Mouse (Mus musculus) MEL (cell line): ENCODE data around the gene Ptk7. TPM values are rescaled to one million over a fixed set of nuclear protein-coding genes. Genes with fewer than 3 reads are reported as not detected.
A peak's percentile ranks its signal among the peaks of the same experiment; 100 is the strongest.

Experiments used
- DNase-seq: peaks from one replicate; pipeline ENCODE4 v3.0.0; 2011; ENCODE audit warnings: low read depth, low spot score
- H3K27ac ChIP-seq: 2 replicates; pipeline ENCODE4 v1.5.1; 2012; ENCODE audit warnings: low read depth, mild to moderate bottlenecking, control low read depth, low read length, moderate library complexity; ENCODE audit not compliant: control insufficient read depth
- H3K27me3 ChIP-seq, 2 experiments: fragments of 150-350 bp in 1 of 2; sonication (generic) in 1 of 2; 2 replicates each; pipeline ENCODE4 v1.6.1; 2012; ENCODE audit warnings: low read length in 2 of 2, mild to moderate bottlenecking in 2 of 2, improper control_type of control experiment in 1 of 2, moderate library complexity in 1 of 2; ENCODE audit not compliant: insufficient read depth in 2 of 2, control insufficient read depth in 1 of 2
- H3K36me3 ChIP-seq, 2 experiments: 2 replicates each; pipeline ENCODE4 v1.6.1; 2012 to 2014; ENCODE audit warnings: low read length in 2 of 2, improper control_type of control experiment in 1 of 2, inconsistent platforms in 1 of 2, mild to moderate bottlenecking in 1 of 2; ENCODE audit not compliant: insufficient read depth in 2 of 2, control insufficient read depth in 1 of 2
- H3K4me1 ChIP-seq, 2 experiments: fragments of 150-350 bp in 1 of 2; sonication (generic) in 1 of 2; 2 replicates each; pipeline ENCODE4 v1.6.1; 2012; ENCODE audit warnings: low read length in 2 of 2, improper control_type of control experiment in 1 of 2, mild to moderate bottlenecking in 1 of 2; ENCODE audit not compliant: insufficient read depth in 2 of 2, control insufficient read depth in 1 of 2
- H3K4me3 ChIP-seq, 2 experiments: fragments of 150-350 bp in 1 of 2; sonication (generic) in 1 of 2; 2 replicates each; pipeline ENCODE4 v1.5.1; 2012; ENCODE audit warnings: low read depth in 2 of 2, low read length in 2 of 2, mild to moderate bottlenecking in 2 of 2, moderate library complexity in 2 of 2, control low read depth in 1 of 2, improper control_type of control experiment in 1 of 2; ENCODE audit not compliant: control insufficient read depth in 1 of 2, insufficient read depth in 1 of 2
- H3K79me2 ChIP-seq: 2 replicates; pipeline ENCODE4 v1.6.1; 2012; ENCODE audit warnings: mild to moderate bottlenecking, low read length, moderate library complexity; ENCODE audit not compliant: control insufficient read depth, poor library complexity, insufficient read depth
- H3K9ac ChIP-seq: 2 replicates; pipeline ENCODE4 v1.6.1; 2012; ENCODE audit warnings: low read depth, mild to moderate bottlenecking, control low read depth, low read length, moderate library complexity; ENCODE audit not compliant: control insufficient read depth, poor library complexity, severe bottlenecking
- H3K9me3 ChIP-seq: fragments of 150-350 bp; sonication (generic); replicated peaks from 2 replicates; pipeline ENCODE4 v1.6.1; 2012; ENCODE audit warnings: mild to moderate bottlenecking, low read length, improper control_type of control experiment, moderate library complexity; ENCODE audit not compliant: insufficient read depth
- BHLHE40 ChIP-seq: IDR thresholded peaks from 2 replicates; pipeline ENCODE4 v1.6.1; 2012; ENCODE audit warnings: low read depth, mild to moderate bottlenecking, inconsistent platforms, low read length, improper control_type of control experiment, borderline replicate concordance
- CHD1 ChIP-seq: IDR thresholded peaks from 2 replicates; pipeline ENCODE4 v1.6.1; 2012; ENCODE audit warnings: low read depth, mild to moderate bottlenecking, inconsistent platforms, low read length, improper control_type of control experiment
- CHD2 ChIP-seq: IDR thresholded peaks from 2 replicates; pipeline ENCODE4 v1.6.1; 2011; ENCODE audit warnings: low read length, improper control_type of control experiment
- EP300 ChIP-seq, 2 experiments: IDR thresholded peaks; 2 replicates each; pipeline ENCODE4 v1.6.1; 2011; ENCODE audit warnings: improper control_type of control experiment in 2 of 2, low read length in 2 of 2, low read depth in 1 of 2, mild to moderate bottlenecking in 1 of 2
- GABPA ChIP-seq: IDR thresholded peaks from 2 replicates; pipeline ENCODE4 v1.6.1; 2012; ENCODE audit warnings: low read depth, mild to moderate bottlenecking, inconsistent platforms, low read length, improper control_type of control experiment, moderate library complexity
- GATA1 ChIP-seq: IDR thresholded peaks from 2 replicates; pipeline ENCODE4 v1.6.1; 2011; ENCODE audit warnings: low read depth, low read length, improper control_type of control experiment
- MAFK ChIP-seq: IDR thresholded peaks from 2 replicates; pipeline ENCODE4 v1.6.1; 2011; ENCODE audit warnings: low read depth, mild to moderate bottlenecking, low read length, improper control_type of control experiment, borderline replicate concordance
- MAZ ChIP-seq: IDR thresholded peaks from 2 replicates; pipeline ENCODE4 v1.6.1; 2012; ENCODE audit warnings: low read depth, mild to moderate bottlenecking, inconsistent platforms, low read length, improper control_type of control experiment
- MYB ChIP-seq: IDR thresholded peaks from 2 replicates; pipeline ENCODE4 v1.6.1; 2011; ENCODE audit warnings: mild to moderate bottlenecking, low read depth, low read length, improper control_type of control experiment
- POLR2AphosphoS2 ChIP-seq: IDR thresholded peaks from 2 replicates; pipeline ENCODE4 v1.6.1; 2011; ENCODE audit warnings: low read length, improper control_type of control experiment
- POLR2AphosphoS5 ChIP-seq: IDR thresholded peaks from 2 replicates; pipeline ENCODE4 v1.6.1; 2012; ENCODE audit warnings: low read depth, borderline replicate concordance, mild to moderate bottlenecking, inconsistent platforms, low read length, moderate library complexity, mixed read lengths
- RCOR1 ChIP-seq: IDR thresholded peaks from 2 replicates; pipeline ENCODE4 v1.6.1; 2012; ENCODE audit warnings: low read depth, mild to moderate bottlenecking, inconsistent platforms, low read length, improper control_type of control experiment
- ZC3H11A ChIP-seq: IDR thresholded peaks from 2 replicates; pipeline ENCODE4 v1.6.1; 2012; ENCODE audit warnings: low read depth, mild to moderate bottlenecking, inconsistent platforms, low read length, improper control_type of control experiment
- ZKSCAN1 ChIP-seq: IDR thresholded peaks from 2 replicates; pipeline ENCODE4 v1.6.1; 2012; ENCODE audit warnings: low read depth, mild to moderate bottlenecking, inconsistent platforms, low read length, improper control_type of control experiment, moderate library complexity
- polyA plus RNA-seq, 2 experiments: library from polyadenylated mRNA; stranded (reverse) in 1 of 2; unstranded in 1 of 2; fragments of >175 nt in 1 of 2; fragments of >200 nt in 1 of 2; gene quantifications; 2 replicates each; pipeline versions ENCODE4 v1.2.1 to v1.2.4; 2012; ENCODE audit warnings: low replicate concordance in 2 of 2, low read depth in 1 of 2; ENCODE audit not compliant: insufficient read length in 2 of 2, insufficient read depth in 1 of 2, missing spikeins in 1 of 2
- total RNA-seq: library from RNA; depleted of rRNA; stranded (reverse); fragments of 300-350 nt; gene quantifications from 2 replicates; pipeline ENCODE4 v1.2.3, GENCODE M21; 2012

The Ptk7 gene
- total and polyA plus RNA-seq, 3 experiments: 0.04 to 0.10 TPM; not detected in 1

DNA sequence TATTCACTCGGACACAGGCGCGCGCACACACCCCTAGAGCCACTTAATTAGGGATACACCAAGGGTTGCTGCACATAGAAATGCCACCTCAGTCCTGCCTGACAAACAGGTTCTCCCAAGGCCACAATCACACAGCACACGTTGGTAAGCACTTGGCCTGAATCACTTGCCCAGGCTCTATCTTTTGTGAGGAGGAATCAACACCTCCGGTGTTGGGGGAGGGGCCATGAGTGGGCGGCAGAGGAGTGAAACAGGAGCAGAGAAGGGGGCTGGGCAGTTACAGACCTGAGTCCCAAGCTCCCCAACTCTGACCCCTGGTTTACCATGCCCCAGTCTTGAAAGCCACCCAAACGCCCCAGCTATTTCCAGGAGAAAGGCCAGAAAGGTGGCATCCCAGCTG, 82.3 kb downstream of the Ptk7 start:
- peak; percentile 35 for DNase-seq
- H3K79me2 ChIP-seq: no peaks in the 10 kb centered on the region
- H3K27ac ChIP-seq: no peak overlapping the region
- H3K9me3 ChIP-seq: no peaks in the 10 kb centered on the region
- H3K9ac ChIP-seq: 0 out of 2 replicates have a peak overlapping the region, but pooled peaks have one; percentile 12
- peaks cover 0 to 9% of the 10 kb centered on the region in 2 experiments; a peak in 3 of 4 replicates for H3K4me1 ChIP-seq
- H3K4me3 ChIP-seq: no peak overlapping the region
- peaks cover 0 to 9% of the 10 kb centered on the region in 2 experiments; a peak in 3 of 4 replicates for H3K36me3 ChIP-seq
- TF ChIP-seq CHD2 (no peak), POLR2AphosphoS5 (no peak), POLR2AphosphoS2 (no peak), MAFK (no peak), MYB (no peak), EP300 (IDR thresholded peaks at IDR 0.05; ENCODE audit: low read depth in 1 of 2, low read length in 2 of 2) (peak in 1 of 2 experiments; percentile 25; a peak in 1 of 4 replicates), GATA1 (no peak)
- H3K27me3 ChIP-seq: no peaks in the 10 kb centered on the region

DNA sequence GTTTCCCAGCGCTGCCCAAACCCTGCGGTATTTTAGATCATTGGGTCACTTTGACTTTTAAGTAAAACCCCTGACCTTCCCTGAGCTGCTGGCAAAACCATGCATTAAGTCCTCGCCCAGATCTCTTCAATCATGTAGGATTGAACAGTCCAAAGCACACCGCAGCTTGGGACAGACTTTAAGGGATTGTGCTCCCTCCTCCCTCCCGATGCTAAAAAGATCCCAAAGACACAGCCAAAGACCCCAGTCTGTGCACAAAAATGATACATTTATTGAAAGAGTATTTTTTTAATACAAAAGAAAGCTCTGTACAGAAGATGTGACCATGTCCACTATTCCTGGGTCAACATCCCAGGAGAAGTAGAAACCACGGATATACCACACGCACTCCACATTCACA, 82.7 kb downstream of the Ptk7 start:
- TF ChIP-seq MAZ (no peak), RCOR1 (no peak), BHLHE40 (no peak), GABPA (no peak), ZC3H11A (no peak), POLR2AphosphoS2 (no peak), ZKSCAN1 (no peak), CHD1 (no peak), MYB (no peak)
- Histone ChIP-seq H3K4me1 (peaks cover 0 to 9% of the 10 kb centered on the region in 2 experiments; a peak in 3 of 4 replicates), H3K9ac (no peak overlapping the region), H3K79me2 (no peaks in the 10 kb centered on the region), H3K36me3 (peaks cover 0 to 9% of the 10 kb centered on the region in 2 experiments; a peak in 3 of 4 replicates), H3K9me3 (no peaks in the 10 kb centered on the region), H3K27me3 (no peaks in the 10 kb centered on the region), H3K27ac (no peak overlapping the region), H3K4me3 (no peak overlapping the region)
- DNase-seq: no peak
